Mouse (Mus musculus) kidney, adult 2 months (tissue): ENCODE data around the gene Tmem115.

Source experiments
- CTCF ChIP-seq: fragments of 200-500 bp; conservative IDR thresholded peaks from 2 replicates; pipeline ENCODE4 v1.5.1; 2011; ENCODE audit warnings: low read depth, mild to moderate bottlenecking, control low read depth, low read length, moderate library complexity, mixed read lengths; ENCODE audit not compliant: insufficient read depth, insufficient read length
- POLR2A ChIP-seq: fragments of 200-500 bp; IDR thresholded peaks from one replicate; pipeline ENCODE4 v1.6.1; 2011; ENCODE audit warnings: low read depth, low read length, control low read depth

- peak; percentile 99 for TF ChIP-seq CTCF
- no peak for TF ChIP-seq POLR2A
These were observed 19.3 kb upstream of the Tmem115 start for GRCm38 (mm10) chr9:107514303-107514955.
